In genomic region chr16:93831627-93832395, GRCm38 (mm10) we compare ENCODE assay signal across 8 mouse cellular contexts. TPM values are rescaled to one million over a fixed set of nuclear protein-coding genes. Genes with fewer than 3 reads are reported as not detected.
A peak's percentile ranks its signal among the peaks of the same experiment; 100 is the strongest.
DNase-seq lines count a peak whose midpoint lies in the region; ATAC-seq and TF ChIP-seq lines count a peak whose summit lies in the region.

Morc3 (plus strand) TSS chr16:93832121.

- peak within 1 kb of the TSS; percentile 93 for H3K27ac ChIP-seq in heart, embryonic 11.5 days (ENCODE audit: low read depth, low read length)
- H3K27ac ChIP-seq in kidney, embryonic 16.5 days (ENCODE audit: low read length) = peak within 1 kb of the TSS; percentile 94
- peak within 1 kb of the TSS; percentile 91 for H3K27ac ChIP-seq in liver, adult 2 months (replicated peaks; ENCODE audit: insufficient read depth, low read depth, low read length)

- H3K4me1 ChIP-seq in erythroblast, embryonic 14.5 days (ENCODE audit: control insufficient read depth) = peaks cover 37% of the 10 kb centered on the region
- peaks cover 4% of the 10 kb centered on the region for H3K4me1 ChIP-seq in heart, embryonic 11.5 days (ENCODE audit: control insufficient read depth, insufficient read depth, low read length)
- peaks cover 21% of the 10 kb centered on the region for H3K4me1 ChIP-seq in kidney, embryonic 16.5 days (ENCODE audit: insufficient read depth, low read length)
- H3K4me1 ChIP-seq in liver, adult 2 months (ENCODE audit: control insufficient read depth, insufficient read depth, low read length) = peaks cover 5% of the 10 kb centered on the region; the same call in 1 of the 2 replicates

- peaks cover 11% of the 10 kb centered on the region for H3K36me3 ChIP-seq in C2C12 (ENCODE audit: control insufficient read depth, insufficient read depth)
- H3K36me3 ChIP-seq in erythroblast, embryonic 14.5 days (ENCODE audit: control insufficient read depth) = peaks cover 23% of the 10 kb centered on the region
- no peaks in the 10 kb centered on the region for H3K36me3 ChIP-seq in heart, embryonic 11.5 days (ENCODE audit: control insufficient read depth, insufficient read depth, low read length)
- H3K36me3 ChIP-seq in kidney, embryonic 16.5 days (ENCODE audit: insufficient read depth, low read length) = no peaks in the 10 kb centered on the region
- H3K36me3 ChIP-seq in liver, adult 2 months (ENCODE audit: control insufficient read depth, insufficient read depth, low read length) = no peaks in the 10 kb centered on the region
- H3K36me3 ChIP-seq in myocyte (ENCODE audit: control insufficient read depth, insufficient read depth) = no peaks in the 10 kb centered on the region
- no peaks in the 10 kb centered on the region for H3K36me3 ChIP-seq in splenic B cell, adult 2 months (ENCODE audit: control insufficient read depth, insufficient read depth, low read length, poor library complexity, severe bottlenecking)

- H3K4me3 ChIP-seq in C2C12 (ENCODE audit: insufficient read depth, poor library complexity, severe bottlenecking) (peak within 1 kb of the TSS; percentile 85), myocyte (peak within 1 kb of the TSS; percentile 77)
- H3K4me3 ChIP-seq in erythroblast, embryonic 14.5 days (replicated peaks) = peak within 1 kb of the TSS; percentile 74
- H3K4me3 ChIP-seq in heart, embryonic 11.5 days (ENCODE audit: low read depth, low read length) = peak within 1 kb of the TSS; percentile 98
- peak within 1 kb of the TSS; percentile 93 for H3K4me3 ChIP-seq in kidney, embryonic 16.5 days (ENCODE audit: low read length)
- peak within 1 kb of the TSS; percentile 100 for H3K4me3 ChIP-seq in liver, adult 2 months (ENCODE audit: insufficient read depth, low read depth, low read length)

- peaks cover 41% of the 10 kb centered on the region for H3K79me3 ChIP-seq in C2C12 (ENCODE audit: low read depth)

- TF ChIP-seq POLR2A in brain, embryonic 14.5 days (IDR thresholded peaks at IDR 0.05; ENCODE audit: borderline replicate concordance, extremely low read depth, insufficient read depth, insufficient read length, poor library complexity, severe bottlenecking) = peak; percentile 97
- peak; percentile 94 for TF ChIP-seq POLR2A in liver, adult 2 months (IDR thresholded peaks at IDR 0.05; ENCODE audit: extremely low read depth, insufficient read depth, low read length)
- peak; percentile 92 for TF ChIP-seq POLR2A in myocyte (IDR thresholded peaks at IDR 0.05; ENCODE audit: insufficient read length, low read depth)

- DNase-seq in brain, embryonic 14.5 days (ENCODE audit: low read depth) = peak; percentile 100
- peak; percentile 95 for DNase-seq in liver, adult 2 months (ENCODE audit: extremely low read depth, low read depth, low spot score)
- peak; percentile 100 for DNase-seq in splenic B cell, adult 2 months (ENCODE audit: low read depth, low spot score)

- no peak for TF ChIP-seq CTCF in C2C12 (IDR thresholded peaks at IDR 0.05; ENCODE audit: control insufficient read depth, insufficient read depth, insufficient read length)
- TF ChIP-seq CTCF in brain, embryonic 14.5 days (IDR thresholded peaks at IDR 0.05; ENCODE audit: borderline replicate concordance, extremely low read depth, insufficient read depth, insufficient read length) = no peak
- TF ChIP-seq CTCF in liver, adult 2 months (IDR thresholded peaks at IDR 0.05; ENCODE audit: low read depth, low read length) = no peak

- H3K4me2 ChIP-seq in heart, embryonic 11.5 days = peak within 1 kb of the TSS; percentile 87
- H3K4me2 ChIP-seq in kidney, embryonic 16.5 days (replicated peaks; ENCODE audit: low read depth, low read length) = peak within 1 kb of the TSS; percentile 79
- H3K4me2 ChIP-seq in myocyte (ENCODE audit: low read depth) = peak within 1 kb of the TSS; percentile 93

- WGBS in heart, embryonic 11.5 days (ENCODE audit: insufficient replicate concordance) = 11% methylated on average over 54 of the region's 55 CpGs
- WGBS in kidney, embryonic 16.5 days = 12% methylated on average over 52 of the region's 55 CpGs
- 10% methylated on average over 55 of the region's 55 CpGs for WGBS in liver, adult 2 months

- H3K27me3 ChIP-seq in C2C12 (ENCODE audit: control insufficient read depth, insufficient read depth, insufficient read length) = no peaks in the 10 kb centered on the region
- H3K27me3 ChIP-seq in erythroblast, embryonic 14.5 days (ENCODE audit: control insufficient read depth) = no peaks in the 10 kb centered on the region
- no peaks in the 10 kb centered on the region for H3K27me3 ChIP-seq in heart, embryonic 11.5 days (ENCODE audit: control insufficient read depth, insufficient read depth, low read length)
- H3K27me3 ChIP-seq in kidney, embryonic 16.5 days (ENCODE audit: insufficient read depth, low read length) = no peaks in the 10 kb centered on the region
- H3K27me3 ChIP-seq in liver, adult 2 months (ENCODE audit: control insufficient read depth, insufficient read depth, low read length) = no peaks in the 10 kb centered on the region
- no peaks in the 10 kb centered on the region for H3K27me3 ChIP-seq in myocyte (ENCODE audit: control insufficient read depth, insufficient read depth, insufficient read length)
- no peaks in the 10 kb centered on the region for H3K27me3 ChIP-seq in splenic B cell, adult 2 months (ENCODE audit: control insufficient read depth, insufficient read depth, low read length, poor library complexity, severe bottlenecking)

- peak within 1 kb of the TSS; percentile 88 for H3K9ac ChIP-seq in heart, embryonic 11.5 days (ENCODE audit: low read depth, low read length)
- peak within 1 kb of the TSS; percentile 87 for H3K9ac ChIP-seq in kidney, embryonic 16.5 days (replicated peaks; ENCODE audit: low read length)
- peak within 1 kb of the TSS; percentile 93 for H3K9ac ChIP-seq in liver, adult 2 months (ENCODE audit: low read depth, low read length)

- ATAC-seq in heart, embryonic 11.5 days (replicated peaks; ENCODE audit: insufficient number of reproducible peaks, low FRiP score, low TSS enrichment) = peak; percentile 96
- ATAC-seq in kidney, embryonic 16.5 days (ENCODE audit: low FRiP score, low TSS enrichment) = peak; percentile 95

- H3K79me2 ChIP-seq in C2C12 (ENCODE audit: control insufficient read depth, insufficient read depth) = peaks cover 46% of the 10 kb centered on the region
- peaks cover 38% of the 10 kb centered on the region for H3K79me2 ChIP-seq in liver, adult 2 months (ENCODE audit: control insufficient read depth, insufficient read depth, low read length)
- peaks cover 43% of the 10 kb centered on the region for H3K79me2 ChIP-seq in myocyte (ENCODE audit: control insufficient read depth, insufficient read depth)

- peaks cover 5% of the 10 kb centered on the region for H3K9me3 ChIP-seq in erythroblast, embryonic 14.5 days (ENCODE audit: control insufficient read depth, low read length)
- no peaks in the 10 kb centered on the region for H3K9me3 ChIP-seq in heart, embryonic 11.5 days (replicated peaks; ENCODE audit: control insufficient read depth, low read length)
- peaks cover 5% of the 10 kb centered on the region; the same call in 1 of the 2 replicates for H3K9me3 ChIP-seq in kidney, embryonic 16.5 days (ENCODE audit: low read length)

- peak within 1 kb of the TSS; percentile 88 for H3ac ChIP-seq in C2C12 (ENCODE audit: control insufficient read depth, insufficient read length, low read depth)
- peak within 1 kb of the TSS; percentile 86 for H3ac ChIP-seq in myocyte (ENCODE audit: control insufficient read depth, insufficient read length)

TF ChIP-seq in C2C12, 6 proteins besides CTCF, POLR2A, EP300 and RAD21:
- no peak for TF ChIP-seq CEBPB (IDR thresholded peaks at IDR 0.05; ENCODE audit: low read depth)
- no peak for TF ChIP-seq MYOD1 (IDR thresholded peaks at IDR 0.05; ENCODE audit: control insufficient read depth, insufficient read length, low read depth)
- no peak for TF ChIP-seq FOSL1 (IDR thresholded peaks at IDR 0.05; ENCODE audit: insufficient read depth, low read length, poor library complexity, severe bottlenecking)
- TF ChIP-seq MAX (IDR thresholded peaks at IDR 0.05) = peak; percentile 99
- no peak for TF ChIP-seq MYOG (IDR thresholded peaks at IDR 0.05; ENCODE audit: control insufficient read depth, extremely low read depth, insufficient read length)

TF ChIP-seq in myocyte, 11 proteins besides CTCF, POLR2A, EP300 and RAD21:
- no peak for TF ChIP-seq E2F4 (IDR thresholded peaks at IDR 0.05; ENCODE audit: insufficient read depth)
- peak; percentile 83 for TF ChIP-seq MAX (IDR thresholded peaks at IDR 0.05; ENCODE audit: low read depth)
- no peak for TF ChIP-seq TCF12 (IDR thresholded peaks at IDR 0.05; ENCODE audit: insufficient read depth, poor library complexity, severe bottlenecking)
- TF ChIP-seq CEBPB (IDR thresholded peaks at IDR 0.05; ENCODE audit: insufficient read depth, poor library complexity, severe bottlenecking) = peak; percentile 52; the same call in 1 of the 2 replicates
- no peak for TF ChIP-seq USF1 (IDR thresholded peaks at IDR 0.05; ENCODE audit: low read depth)
- TF ChIP-seq REST (IDR thresholded peaks at IDR 0.05; ENCODE audit: insufficient read depth, insufficient read length) = no peak
- no peak for TF ChIP-seq MYOD1 (IDR thresholded peaks at IDR 0.05; ENCODE audit: control insufficient read depth in 1 of 3, insufficient read length in 2 of 3, low read depth in 2 of 3)
- TF ChIP-seq POLR2AphosphoS2 (IDR thresholded peaks at IDR 0.05; ENCODE audit: insufficient read length, low read depth) = peak; percentile 86
- no peak for TF ChIP-seq MYOG (IDR thresholded peaks at IDR 0.05; ENCODE audit: control insufficient read depth in 1 of 3, insufficient read depth in 1 of 3, insufficient read length in 2 of 3, low read depth in 2 of 3)
- TF ChIP-seq SRF (IDR thresholded peaks at IDR 0.05; ENCODE audit: control insufficient read depth, insufficient read length, low read depth) = peak; percentile 67
- no peak for TF ChIP-seq TCF3 (IDR thresholded peaks at IDR 0.05; ENCODE audit: insufficient read length, low read depth)

RNA-seq across cellular contexts. Expression of gene Morc3, which starts in this region (rescaled TPM):
- polyA plus RNA-seq in C2C12 (2012; fragmentation: generic; extraction: Trizol) = 8.0 TPM
- 29.7 and 30.8 TPM in 2 replicates for polyA plus RNA-seq in brain, embryonic 14.5 days (2012; rRNA removed)
- 0.24 and 1.2 TPM in 2 replicates for polyA plus RNA-seq in erythroblast, embryonic 14.5 days (2012)
- polyA plus RNA-seq in heart, embryonic 11.5 days (2014; fragmentation: Nextera tagmentation; extraction: Ambion mirVana) = 22.8 and 25.3 TPM in 2 replicates
- polyA plus RNA-seq in kidney, embryonic 16.5 days (2015; fragmentation: Nextera tagmentation; extraction: Ambion mirVana) = 33.1 and 33.3 TPM in 2 replicates
- total RNA-seq in liver, adult 2 months (2014; rRNA removed) = 22.9 and 26.8 TPM in 2 replicates
- 2.7 and 3.1 TPM in 2 replicates for polyA plus RNA-seq in liver, adult 2 months (2012; rRNA removed)
- 10.6 TPM for polyA plus RNA-seq in myocyte (2012; fragmentation: generic; extraction: Trizol)

Comparison
In these comparisons a context has a peak if more than half of its experiments do, and no peak if none do; other contexts are left out.
1. Peak in every context shown above with its lines: DNase-seq, ATAC-seq, H3K4me3 ChIP-seq and H3K27ac ChIP-seq.